Mouse (Mus musculus): Measurements from ENCODE around the gene Rpa1.

DNA sequence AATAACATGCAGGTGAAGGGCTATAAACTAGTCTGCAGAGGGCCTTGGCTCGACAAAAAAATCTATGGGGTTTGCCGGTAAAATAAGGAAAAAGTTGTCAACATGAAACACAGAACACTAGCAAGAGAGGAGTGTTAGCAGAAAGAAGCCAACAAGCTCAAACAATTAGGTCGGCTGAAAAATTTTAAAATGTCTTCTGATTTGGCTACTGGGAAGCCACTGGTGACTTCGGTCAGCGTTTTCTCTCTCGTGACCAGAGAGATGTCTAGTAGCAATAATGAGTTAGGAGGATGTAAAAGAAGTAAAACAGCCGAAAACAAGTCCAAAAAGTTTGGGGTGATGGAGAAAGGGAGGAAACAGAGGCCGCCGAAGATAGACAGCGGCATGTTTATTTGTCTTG is 528 bp downstream of the Rpa1 start:
- TF ChIP-seq SMC3 (IDR thresholded peaks at IDR 0.05; ENCODE audit: low read depth, low read length): no peak
- TF ChIP-seq RAD21 (IDR thresholded peaks at IDR 0.05; ENCODE audit: low read depth, low read length): no peak
